Mouse (Mus musculus) 3134 (cell line): ENCODE measurements at regions not wholly inside any gene's neighbourhood (a gene's known extent, or its start where the extent isn't known, plus 50 kb on each side); places are given as distances from the start of the nearest gene placed in this dataset.

ENCODE experiments used
- DNase-seq: peaks from one replicate; pipeline ENCODE4 v3.0.0-alpha.2; 2011; ENCODE audit warnings: low spot score; ENCODE audit not compliant: insufficient read length; ENCODE audit errors: extremely low read depth

GRCm38 (mm10) chr19:37831406-37831805 is 133.8 kb downstream of the Cyp26a1 start:
- DNase-seq = peak; percentile 66

GRCm38 (mm10) chr19:37836900-37837299 is 139.3 kb downstream of the Cyp26a1 start:
- DNase-seq = no peak
